Mouse (Mus musculus) cerebellum, adult 2 months (tissue): ENCODE data around the gene Vapb.

Experiments used
- CTCF ChIP-seq: fragments of 200-500 bp; IDR thresholded peaks from 2 replicates; pipeline ENCODE4 v1.5.1; 2011; ENCODE audit warnings: low read depth, mild to moderate bottlenecking, control low read depth, low read length, moderate library complexity, borderline replicate concordance; ENCODE audit not compliant: insufficient read depth
- POLR2A ChIP-seq: fragments of 200-500 bp; IDR thresholded peaks from 2 replicates; pipeline ENCODE4 v1.6.1; 2011; ENCODE audit warnings: low read length, control low read depth, borderline replicate concordance; ENCODE audit not compliant: insufficient read depth

- TF ChIP-seq POLR2A, result no peak
- no peak for TF ChIP-seq CTCF
These were observed 20.3 kb upstream of the Vapb start for GRCm38 (mm10) chr2:173716966-173717365.
